19 mouse cellular contexts compared by ENCODE assay signal in genomic region chr7:95733807-95734206, GRCm38 (mm10).
"Had no signal": no experiment of that assay in that cellular context is flagged by ENCODE, and none has a peak within 500 bp of the region (broad histone marks: within the 10 kb centered on the region; RNA-seq: fewer than 3 reads in every experiment).

No protein-coding gene starts in this region.

- DNase-seq: liver, postnatal 0 days; lung, adult 2 months; lung, postnatal 14 days; lung, postnatal 36 days; right cerebral cortex, adult 18-20 months; right cerebral cortex, postnatal 25 days; right cerebral cortex, postnatal 4 days; spleen, adult 18-20 months; thymus, adult 18-20 months; thymus, postnatal 14 days; thymus, postnatal 36 days had no signal

- H3K4me1 ChIP-seq: lung, embryonic 15.5 days; megakaryocyte, embryonic 14.5 days; midbrain, embryonic 13.5 days; midbrain, embryonic 15.5 days; neural tube, embryonic 12.5 days had no signal

- ATAC-seq: liver, postnatal 0 days; lung, postnatal 0 days; midbrain, embryonic 15.5 days had no signal

- H3K9me3 ChIP-seq: lung, embryonic 15.5 days; megakaryocyte, embryonic 14.5 days; midbrain, embryonic 13.5 days; midbrain, embryonic 15.5 days; neural tube, embryonic 12.5 days had no signal

- H3K4me3 ChIP-seq: lung, embryonic 15.5 days; megakaryocyte, embryonic 14.5 days; midbrain, embryonic 13.5 days; midbrain, embryonic 15.5 days; neural tube, embryonic 12.5 days had no signal

- H3K4me2 ChIP-seq: lung, embryonic 15.5 days; midbrain, embryonic 11.5 days; midbrain, embryonic 13.5 days; midbrain, embryonic 15.5 days; neural tube, embryonic 12.5 days had no signal

- H3K27ac ChIP-seq: lung, embryonic 15.5 days; macrophage; midbrain, embryonic 13.5 days; midbrain, embryonic 15.5 days; neural tube, embryonic 12.5 days had no signal

- H3K9ac ChIP-seq: liver, postnatal 0 days; lung, embryonic 15.5 days; midbrain, embryonic 13.5 days; midbrain, embryonic 15.5 days; neural tube, embryonic 12.5 days had no signal

- H3K36me3 ChIP-seq: lung, embryonic 15.5 days; midbrain, embryonic 13.5 days; midbrain, embryonic 15.5 days; neural tube, embryonic 12.5 days had no signal

- H3K27me3 ChIP-seq: lung, embryonic 15.5 days; megakaryocyte, embryonic 14.5 days; midbrain, embryonic 13.5 days; midbrain, embryonic 15.5 days; neural tube, embryonic 12.5 days had no signal
